8 mouse cellular contexts compared by ENCODE assay signal in genomic region chr2:180709023-180709922, GRCm38 (mm10). TPM values are rescaled to one million over a fixed set of nuclear protein-coding genes. Genes with fewer than 3 reads are reported as not detected.
A peak's percentile ranks its signal among the peaks of the same experiment; 100 is the strongest.
DNase-seq lines count a peak whose midpoint lies in the region; ATAC-seq and TF ChIP-seq lines count a peak whose summit lies in the region.

No protein-coding gene starts in this region.

- DNase-seq in left cerebral cortex, adult 2 months (ENCODE audit: extremely low spot score in 1 of 2, low spot score in 2 of 2) = no peak
- no peak for DNase-seq in left cerebral cortex, adult 18-20 months (ENCODE audit: low spot score in 2 of 2)
- no peak for DNase-seq in hindbrain, postnatal 0 days (ENCODE audit: low spot score)
- no peak for DNase-seq in adrenal gland, adult 2 months
- DNase-seq in frontal cortex, postnatal 14 days (ENCODE audit: low spot score in 2 of 2) = no peak
- no peak for DNase-seq in cerebellum, adult 9-11 months

- peaks cover 21% of the 10 kb centered on the region for H3K4me1 ChIP-seq in brown adipose tissue, adult 24 weeks (ENCODE audit: control insufficient read depth, insufficient read depth, insufficient read length, low read length)
- H3K4me1 ChIP-seq in hindbrain, postnatal 0 days (ENCODE audit: insufficient read depth, low read length) = peaks cover 18% of the 10 kb centered on the region
- peaks cover 23% of the 10 kb centered on the region for H3K4me1 ChIP-seq in midbrain, embryonic 16.5 days (ENCODE audit: control insufficient read depth, insufficient read depth, low read length)

- H3K36me3 ChIP-seq in hindbrain, postnatal 0 days (ENCODE audit: insufficient read depth, low read length) = peaks cover 4% of the 10 kb centered on the region; the same call in 1 of the 2 replicates
- H3K36me3 ChIP-seq in midbrain, embryonic 16.5 days (ENCODE audit: control insufficient read depth, insufficient read depth, low read length) = peaks cover 4% of the 10 kb centered on the region; the same call in 1 of the 2 replicates

- intact Hi-C loops in left cerebral cortex, adult 2 months (cut with DNase I) = no loop called here

- H3K4me2 ChIP-seq in hindbrain, postnatal 0 days (ENCODE audit: low read depth, low read length) = peak overlapping the region; percentile 86
- H3K4me2 ChIP-seq in midbrain, embryonic 16.5 days (ENCODE audit: low read length) = peak overlapping the region; percentile 81

- no peak for TF ChIP-seq CTCF in left cerebral cortex, adult 2 months (IDR thresholded peaks at IDR 0.05)
- TF ChIP-seq CTCF in hindbrain, postnatal 0 days (IDR thresholded peaks at IDR 0.05; ENCODE audit: low read depth) = no peak

- peak overlapping the region; percentile 98 for H3K9ac ChIP-seq in hindbrain, postnatal 0 days (replicated peaks; ENCODE audit: low read length)
- peak overlapping the region; percentile 80 for H3K9ac ChIP-seq in midbrain, embryonic 16.5 days (ENCODE audit: low read depth, low read length)

- no peaks in the 10 kb centered on the region for H3K27me3 ChIP-seq in hindbrain, postnatal 0 days (ENCODE audit: insufficient read depth, low read length)
- H3K27me3 ChIP-seq in midbrain, embryonic 16.5 days (ENCODE audit: control insufficient read depth, insufficient read depth, low read depth, low read length) = no peaks in the 10 kb centered on the region

- H3K27ac ChIP-seq in left cerebral cortex, adult 2 months = peak overlapping the region; percentile 91
- peak overlapping the region; percentile 99 for H3K27ac ChIP-seq in brown adipose tissue, adult 24 weeks (replicated peaks; ENCODE audit: low read depth, low read length)
- H3K27ac ChIP-seq in hindbrain, postnatal 0 days = peak overlapping the region; percentile 83
- H3K27ac ChIP-seq in midbrain, embryonic 16.5 days (ENCODE audit: low read length) = peak overlapping the region; percentile 81

- peak overlapping the region; percentile 94 for H3K4me3 ChIP-seq in left cerebral cortex, adult 2 months
- H3K4me3 ChIP-seq in brown adipose tissue, adult 24 weeks (ENCODE audit: insufficient read depth, low read depth, low read length) = peak overlapping the region; percentile 99
- H3K4me3 ChIP-seq in hindbrain, postnatal 0 days (ENCODE audit: low read length) = peak overlapping the region; percentile 94
- H3K4me3 ChIP-seq in midbrain, embryonic 16.5 days (ENCODE audit: low read depth, low read length) = peak overlapping the region; percentile 93

- H3K9me3 ChIP-seq in hindbrain, postnatal 0 days (ENCODE audit: low read length) = no peaks in the 10 kb centered on the region
- no peaks in the 10 kb centered on the region for H3K9me3 ChIP-seq in midbrain, embryonic 16.5 days (replicated peaks; ENCODE audit: control insufficient read depth, low read length, poor library complexity, severe bottlenecking)

- ATAC-seq in hindbrain, postnatal 0 days = peak; percentile 55
- ATAC-seq in midbrain, embryonic 16.5 days = peak; percentile 18; the same call in 1 of the 2 replicates

- WGBS in hindbrain, postnatal 0 days = under 1% methylated on average over 39 of the region's 39 CpGs
- under 1% methylated on average over 39 of the region's 39 CpGs for WGBS in midbrain, embryonic 16.5 days

RNA-seq across cellular contexts. Expression of gene Dido1, which starts 0.5 kb away (rescaled TPM):
- 10 to 100 TPM; 59.5 to 60.2 TPM for total RNA-seq in left cerebral cortex, adult 2 months (2021)
- total RNA-seq in left cerebral cortex, adult 18-20 months (2021) = 10 to 100 TPM; 56.2 to 59.1 TPM
- 13.6 and 15.3 TPM in 2 replicates for polyA plus RNA-seq in brown adipose tissue, adult 24 weeks (2012; ENCODE audit: insufficient read depth, insufficient read length, missing spikeins)
- total RNA-seq in hindbrain, postnatal 0 days (2014; rRNA removed) = 35.7 and 36.3 TPM in 2 replicates
- 21.7 and 22.8 TPM in 2 replicates for polyA plus RNA-seq in hindbrain, postnatal 0 days (2015; fragmentation: Nextera tagmentation; extraction: Ambion mirVana)
- polyA plus RNA-seq in midbrain, embryonic 16.5 days (2015; fragmentation: Nextera tagmentation; extraction: Ambion mirVana) = 23.9 and 26.8 TPM in 2 replicates
- 10 to 100 TPM; 36.6 to 38.6 TPM for total RNA-seq in adrenal gland, adult 2 months (2021)
- polyA plus RNA-seq in adrenal gland, adult 2 months (2012; rRNA removed) = 7.3 and 8.7 TPM in 2 replicates

RNA-seq across cellular contexts. Expression of gene Gid8, which starts 0.6 kb away (rescaled TPM):
- 10 to 100 TPM; 62.9 to 65.5 TPM for total RNA-seq in left cerebral cortex, adult 2 months (2021)
- 10 to 100 TPM; 63.9 to 67.2 TPM for total RNA-seq in left cerebral cortex, adult 18-20 months (2021)
- polyA plus RNA-seq in brown adipose tissue, adult 24 weeks (2012; ENCODE audit: insufficient read depth, insufficient read length, missing spikeins) = 40.1 and 72.7 TPM in 2 replicates
- 43.2 and 51.1 TPM in 2 replicates for total RNA-seq in hindbrain, postnatal 0 days (2014; rRNA removed)
- polyA plus RNA-seq in hindbrain, postnatal 0 days (2015; fragmentation: Nextera tagmentation; extraction: Ambion mirVana) = 45.5 TPM in 2 replicates
- 55.1 and 57.1 TPM in 2 replicates for polyA plus RNA-seq in midbrain, embryonic 16.5 days (2015; fragmentation: Nextera tagmentation; extraction: Ambion mirVana)
- 10 to 100 TPM; 58.3 to 61.8 TPM for total RNA-seq in adrenal gland, adult 2 months (2021)
- 11.3 and 12.2 TPM in 2 replicates for polyA plus RNA-seq in adrenal gland, adult 2 months (2012; rRNA removed)

RNA-seq across cellular contexts. Expression of gene Slc17a9, which starts 15.8 kb away (rescaled TPM):
- total RNA-seq in left cerebral cortex, adult 2 months (2021) = under 1 TPM in 1 of 2 experiments, not detected in 1; 0.57 TPM
- total RNA-seq in left cerebral cortex, adult 18-20 months (2021) = under 1 TPM; 0.26 to 0.37 TPM
- not detected in 2 replicates for polyA plus RNA-seq in brown adipose tissue, adult 24 weeks (2012; ENCODE audit: insufficient read depth, insufficient read length, missing spikeins)
- total RNA-seq in hindbrain, postnatal 0 days (2014; rRNA removed) = 0.32 and 0.68 TPM in 2 replicates
- polyA plus RNA-seq in hindbrain, postnatal 0 days (2015; fragmentation: Nextera tagmentation; extraction: Ambion mirVana) = 0.29 and 0.52 TPM in 2 replicates
- polyA plus RNA-seq in midbrain, embryonic 16.5 days (2015; fragmentation: Nextera tagmentation; extraction: Ambion mirVana) = 0.11 and 0.24 TPM in 2 replicates
- under 1 TPM; 0.52 TPM for total RNA-seq in adrenal gland, adult 2 months (2021)
- 2.7 and 3.8 TPM in 2 replicates for polyA plus RNA-seq in adrenal gland, adult 2 months (2012; rRNA removed)
